Mouse (Mus musculus) gastrocnemius, adult 18-20 months (tissue): ENCODE measurements around the gene Actr10. TPM values are rescaled to one million over a fixed set of nuclear protein-coding genes. Genes with fewer than 3 reads are reported as not detected.

Experiments used
- total RNA-seq, 2 experiments: library from RNA; stranded (reverse); gene quantifications; 2 replicates each; pipeline ENCODE4 v1.2.3; 2021

The Actr10 gene
- total RNA-seq, 2 experiments from 2014 or later, result 93.2 to 103 TPM

Other genes starting within 250 kb of the Actr10 start
- 10 to 100 TPM; 10.2 to 18.8 TPM for gene Frmd6, start 112.3 kb upstream of the Actr10 start, total RNA-seq
- gene Psma3, start 36.8 kb downstream of the Actr10 start, total RNA-seq, result 100 to 1,000 TPM; 267 to 285 TPM
- gene Arid4a, start 78.1 kb downstream of the Actr10 start, total RNA-seq, result 1 to 10 TPM; 8.9 to 9.0 TPM
- gene Tomm20l, start 173.6 kb downstream of the Actr10 start, total RNA-seq, result not detected
- gene Timm9, start 198.8 kb downstream of the Actr10 start, total RNA-seq, result 10 to 100 TPM; 22.4 to 28.5 TPM
- 1 to 10 TPM; 3.5 to 4.5 TPM for gene 2700049A03Rik, start 199.0 kb downstream of the Actr10 start, total RNA-seq